Mouse (Mus musculus): ENCODE data around the gene Hoxd8. TPM values are rescaled to one million over a fixed set of nuclear protein-coding genes. Genes with fewer than 3 reads are reported as not detected.

Hoxd8 gene
- polyA plus RNA-seq (2012; rRNA removed; ENCODE audit: low replicate concordance) = 0.49 and 3.7 TPM in 2 replicates

DNA sequence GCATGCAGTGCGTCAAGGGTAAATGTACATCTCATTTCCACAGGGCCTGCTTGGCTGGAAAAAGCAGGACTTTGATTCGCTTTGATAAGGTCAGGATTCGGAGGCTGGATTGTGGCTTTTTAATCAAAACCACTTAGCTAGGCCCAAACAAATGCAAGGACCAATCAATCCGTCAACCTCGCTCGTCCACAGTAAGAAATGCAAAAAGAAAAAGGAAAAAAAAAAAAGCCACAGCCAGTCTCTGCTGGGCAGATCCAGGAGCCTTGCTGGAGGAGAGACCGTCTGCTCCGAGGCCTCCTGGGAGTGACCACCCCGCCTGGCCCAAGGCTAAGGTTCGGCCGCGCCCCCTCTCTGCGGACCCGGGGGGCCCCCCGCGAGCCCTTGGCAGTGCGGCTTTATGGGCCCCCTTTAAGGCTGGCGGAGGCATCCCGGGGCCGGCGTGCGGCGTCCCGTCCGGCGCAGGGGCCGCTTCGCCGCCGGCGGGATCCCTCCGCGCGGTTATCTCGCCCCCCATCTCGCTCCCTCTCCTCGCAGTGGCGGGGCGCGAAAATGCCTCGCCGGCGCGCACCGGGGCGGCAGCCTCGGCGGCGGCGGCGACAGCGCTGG is at the start of gene Hoxd8:
Gene Hoxd8, plus strand, starts transcription at position 223 of the 606 bp plus-strand sequence.

DNA sequence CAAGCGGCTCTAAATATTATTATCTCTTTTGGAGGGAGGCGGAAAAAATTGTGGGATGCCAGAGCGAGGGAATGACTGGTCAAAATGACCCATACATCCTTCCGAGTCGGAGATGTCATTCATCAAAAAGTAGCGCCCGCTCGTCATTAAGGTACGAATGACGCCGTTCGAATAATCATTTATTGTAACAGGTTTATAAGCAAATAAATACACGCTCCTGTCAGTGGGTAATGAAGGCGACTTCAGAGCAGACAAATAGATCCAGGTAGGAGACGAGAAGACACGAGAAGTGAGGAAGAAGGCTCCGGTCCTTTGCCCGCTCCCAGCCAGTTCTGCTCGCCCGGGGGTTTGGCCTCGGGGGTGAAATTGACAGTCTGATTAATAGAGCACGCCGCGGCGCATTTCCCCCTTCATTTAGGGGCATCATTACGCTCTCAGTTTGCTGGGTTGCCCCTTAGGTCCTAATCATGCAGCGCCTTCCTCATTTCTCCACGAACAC is 44.9 kb upstream of the Hoxd8 start, which contains the start of gene Evx2:
Gene Evx2, minus strand, starts transcription at position 51 of the 499 bp plus-strand sequence.

DNA sequence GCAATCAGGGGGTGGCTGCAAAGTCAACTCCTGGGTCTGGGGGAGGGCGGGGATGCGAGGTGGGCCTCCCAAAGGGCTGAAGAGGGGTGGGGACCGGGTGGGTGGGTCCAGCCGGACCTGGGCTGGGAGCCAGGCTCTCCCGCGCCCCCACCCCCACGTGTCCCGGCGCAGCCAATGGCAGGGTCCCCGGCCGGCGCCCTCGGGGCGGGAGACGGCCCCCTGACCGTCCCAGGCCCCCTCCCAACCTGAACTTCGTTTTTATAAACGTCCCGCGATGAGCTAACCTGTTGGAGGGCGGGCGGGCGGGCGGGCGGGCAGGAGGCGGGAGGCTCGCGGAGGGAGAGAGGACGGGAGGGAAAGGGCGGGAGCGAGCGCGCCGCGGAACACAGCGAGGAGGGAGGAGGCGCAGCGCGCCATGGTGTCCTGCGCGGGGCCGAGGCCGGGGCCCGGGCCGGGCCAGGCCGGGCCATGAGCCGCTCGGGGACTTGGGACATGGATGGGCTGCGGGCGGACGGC is 36.5 kb upstream of the Hoxd8 start, which contains the start of gene Hoxd13:
Gene Hoxd13, plus strand, starts transcription at position 469 of the 516 bp plus-strand sequence.

DNA sequence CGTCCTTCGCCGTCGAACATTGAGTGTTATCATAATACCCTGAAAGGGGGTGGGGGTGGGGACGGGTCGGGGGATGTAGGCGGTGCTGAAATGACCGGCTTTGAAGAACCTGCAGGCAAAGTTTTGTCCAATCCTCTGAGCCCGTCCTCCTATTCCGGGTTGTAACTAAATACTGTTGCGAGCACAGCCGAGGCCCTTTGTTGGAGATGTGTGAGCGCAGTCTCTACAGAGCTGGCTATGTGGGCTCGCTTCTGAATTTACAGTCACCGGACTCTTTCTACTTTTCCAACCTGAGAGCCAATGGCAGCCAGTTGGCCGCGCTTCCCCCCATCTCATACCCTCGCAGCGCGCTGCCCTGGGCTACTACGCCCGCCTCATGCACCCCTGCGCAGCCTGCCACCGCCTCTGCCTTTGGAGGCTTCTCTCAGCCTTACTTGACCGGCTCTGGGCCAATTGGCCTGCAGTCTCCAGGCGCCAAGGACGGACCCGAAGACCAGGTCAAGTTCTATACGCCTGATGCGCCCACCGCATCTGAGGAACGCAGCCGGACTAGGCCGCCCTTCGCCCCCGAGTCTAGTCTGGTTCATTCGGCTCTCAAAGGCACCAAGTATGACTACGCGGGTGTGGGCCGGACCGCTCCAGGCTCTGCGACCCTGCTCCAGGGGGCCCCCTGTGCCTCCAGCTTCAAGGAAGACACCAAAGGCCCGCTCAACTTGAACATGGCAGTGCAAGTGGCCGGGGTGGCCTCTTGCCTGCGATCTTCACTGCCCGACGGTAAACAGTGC is 29.3 kb upstream of the Hoxd8 start, which contains the start of gene Hoxd12:
Gene Hoxd12, plus strand, starts transcription at position 133 of the 785 bp plus-strand sequence.

DNA sequence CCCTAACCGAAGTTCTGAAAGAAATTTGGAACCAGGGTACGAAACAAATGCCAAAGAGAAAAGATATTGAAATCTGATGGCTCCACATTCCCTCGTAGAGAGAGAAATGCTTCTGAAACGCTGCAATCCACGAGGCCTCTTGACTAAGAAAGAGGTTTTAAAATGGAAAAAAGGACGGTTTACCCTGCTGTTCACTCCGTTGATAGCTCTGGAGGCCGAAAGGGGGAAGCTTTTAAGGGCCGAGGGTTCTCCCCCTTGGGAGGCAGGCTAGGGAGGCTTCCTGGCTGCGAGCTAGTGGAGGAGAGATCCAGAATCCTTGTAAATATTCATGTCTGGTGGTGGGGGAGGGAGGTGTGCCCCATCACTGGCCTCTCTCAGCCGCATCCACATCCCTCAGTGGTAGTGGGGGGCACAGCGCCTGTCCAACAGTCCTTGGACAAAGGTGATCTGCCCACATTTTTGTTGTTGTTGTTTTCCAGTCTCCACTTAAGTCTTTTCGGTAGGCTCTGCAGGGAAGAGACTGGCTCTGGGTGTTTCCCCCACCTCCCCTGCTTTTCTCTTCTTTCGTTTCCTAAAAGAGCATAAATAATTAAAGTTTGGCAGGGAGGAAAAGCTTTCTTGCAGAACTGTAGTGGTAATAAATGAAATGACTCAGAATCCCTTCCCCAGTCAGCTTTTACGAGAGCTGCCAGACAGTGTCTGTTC is 25.4 kb upstream of the Hoxd8 start, which contains the start of gene Hoxd11:
Gene Hoxd11, plus strand, starts transcription at position 667 of the 705 bp plus-strand sequence.

DNA sequence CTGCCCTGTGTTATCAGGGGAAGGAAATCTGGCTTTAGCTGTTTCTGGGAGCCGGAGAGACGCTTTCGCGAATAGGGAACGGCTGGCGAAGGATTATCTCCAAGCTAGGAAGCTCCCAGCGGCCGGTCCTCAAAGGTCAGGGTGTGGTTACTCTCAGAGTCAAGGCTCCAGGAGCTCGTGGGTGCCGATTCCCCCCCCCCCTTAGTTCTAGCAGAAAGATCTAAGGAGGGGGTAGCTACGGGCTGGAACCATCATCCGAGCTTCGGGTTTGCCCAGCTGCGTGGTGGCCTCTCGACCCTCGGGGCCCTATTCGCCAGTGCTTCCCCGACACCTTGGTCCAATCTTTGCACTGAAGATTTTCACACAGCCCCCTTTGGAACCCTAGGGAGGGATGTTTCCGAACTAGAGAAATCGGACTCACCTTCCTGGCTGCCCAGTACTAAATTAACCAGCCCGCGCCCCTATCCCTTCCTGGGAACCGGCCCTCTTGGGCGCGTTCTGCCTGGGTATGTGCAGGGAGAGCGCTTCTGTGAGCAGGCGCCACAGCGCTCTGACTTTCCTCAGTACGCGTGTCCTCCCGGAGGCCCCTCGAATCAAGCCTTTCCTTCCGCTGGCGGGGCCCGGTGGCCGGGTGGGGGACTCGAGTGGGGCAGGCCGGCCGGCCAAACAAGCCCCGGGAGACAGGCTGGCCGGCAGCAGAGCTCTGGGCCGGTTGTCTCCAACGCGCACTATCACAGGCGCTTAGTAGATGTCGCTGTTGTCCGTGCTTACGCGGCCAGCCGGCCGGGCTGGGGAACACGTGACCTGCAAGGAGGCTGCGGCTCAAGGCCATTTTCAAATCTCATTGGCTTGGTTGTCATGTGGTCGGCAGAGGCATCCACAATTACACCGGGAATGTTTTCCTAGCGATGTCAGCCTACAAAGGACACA is 13.1 kb upstream of the Hoxd8 start, which contains the start of gene Hoxd10:
Gene Hoxd10, plus strand, starts transcription at position 903 of the 930 bp plus-strand sequence.

DNA sequence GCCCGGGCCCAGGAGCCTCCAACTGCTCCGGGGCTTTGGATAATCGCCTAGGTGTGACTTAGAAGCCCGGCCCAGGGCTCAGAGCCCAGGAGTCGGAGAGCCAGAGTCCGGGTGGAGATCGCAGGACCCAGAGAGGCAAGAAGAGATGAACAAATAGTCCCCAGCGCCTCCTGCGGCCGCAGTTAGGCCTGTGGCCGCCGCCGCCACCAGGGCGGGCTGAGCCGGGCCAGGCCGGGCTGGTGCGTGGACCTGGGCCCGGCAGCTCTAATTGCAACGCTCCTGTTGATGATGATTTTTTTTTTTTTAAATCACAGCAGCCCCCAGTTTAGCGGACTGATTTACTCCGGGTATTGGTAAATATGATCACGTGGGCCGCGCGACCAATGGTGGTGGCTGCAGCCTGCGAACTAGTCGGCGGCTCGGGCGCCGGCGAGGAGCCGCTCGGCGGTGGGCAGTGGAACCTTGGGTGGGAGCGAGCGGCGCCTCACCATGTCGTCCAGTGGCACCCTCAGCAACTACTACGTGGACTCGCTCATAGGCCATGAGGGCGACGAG is 6.8 kb upstream of the Hoxd8 start, which contains the start of gene Hoxd9:
Gene Hoxd9, plus strand, starts transcription at position 161 of the 555 bp plus-strand sequence.

DNA sequence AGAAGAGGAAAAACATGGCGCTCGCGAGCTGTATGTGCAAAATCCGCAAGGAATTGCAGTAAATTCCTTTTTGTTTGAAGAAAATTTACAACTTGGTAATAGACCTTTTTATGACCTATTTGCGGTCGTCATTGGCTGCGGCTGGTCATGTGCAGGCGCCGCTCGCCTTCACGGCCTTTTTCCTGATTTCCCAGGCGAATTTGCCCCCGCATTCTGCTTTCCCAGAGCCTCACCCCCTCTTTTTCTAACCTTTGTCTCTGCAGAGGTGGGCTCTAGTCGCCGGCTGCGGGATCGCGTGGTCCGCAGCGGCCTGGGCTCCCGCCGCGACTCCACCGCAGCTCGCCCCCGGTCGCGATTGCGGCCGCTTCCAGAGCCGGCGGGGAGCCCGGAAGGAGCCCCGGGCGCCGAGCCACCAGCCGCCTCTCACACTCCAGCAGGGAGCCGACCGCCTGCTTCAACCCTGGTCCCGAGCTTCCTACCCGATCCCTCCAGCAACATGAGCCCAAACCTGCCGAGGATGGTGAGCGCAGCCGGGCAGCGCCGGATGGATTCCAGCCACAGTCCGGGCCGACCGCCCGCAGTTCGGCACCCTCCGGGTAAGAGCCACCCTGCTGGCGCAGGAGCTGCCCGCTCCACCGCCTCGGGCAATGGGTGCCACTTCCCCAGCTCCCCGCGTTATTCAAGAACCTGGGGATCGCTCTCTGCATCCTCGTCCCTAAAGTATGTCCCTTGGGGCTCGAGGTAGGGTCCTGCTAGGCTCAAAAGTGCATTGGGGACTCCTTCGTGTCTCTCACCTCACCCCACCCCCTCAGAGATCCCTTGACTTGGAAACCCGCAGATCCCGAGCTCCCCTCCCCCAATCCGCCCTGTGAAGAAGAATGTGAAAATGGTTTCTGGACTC is 7.6 kb downstream of the Hoxd8 start, which contains the start of the genes Hoxd3 and Hoxd4:
Gene Hoxd3, plus strand, starts transcription at position 207 of the 901 bp plus-strand sequence.
Gene Hoxd4, plus strand, starts transcription at position 209 of the 901 bp plus-strand sequence.

DNA sequence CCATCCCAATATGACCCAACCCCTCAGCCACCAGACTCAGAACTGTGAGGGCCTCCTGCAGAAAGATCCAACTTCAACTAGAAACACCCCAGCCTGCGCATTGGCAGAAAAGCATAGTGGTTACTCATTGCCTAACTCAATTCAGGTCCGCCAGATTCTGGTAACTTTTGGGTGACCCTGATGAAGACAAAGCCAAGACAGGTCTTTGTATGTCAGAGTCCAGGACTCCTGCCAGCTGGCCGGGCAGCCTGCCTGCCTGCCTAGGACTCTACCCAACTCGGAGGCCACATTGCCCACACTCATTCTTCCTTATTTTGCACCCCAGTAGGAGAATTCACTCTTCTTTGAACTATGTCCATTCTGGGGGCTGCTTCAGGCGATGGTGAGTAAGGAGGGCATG is 22.1 kb downstream of the Hoxd8 start, which contains the start of gene Gm28230:
Gene Gm28230, plus strand, starts transcription at position 178 of the 400 bp plus-strand sequence.

Other genes with a start within 250 kb of the Hoxd8 start
- 2.2 and 3.4 TPM in 2 replicates for gene Lnpk, start 125.2 kb upstream of the Hoxd8 start, polyA plus RNA-seq (2012; rRNA removed; ENCODE audit: low replicate concordance)
- not detected in 2 replicates for gene Evx2, start 45.1 kb upstream of the Hoxd8 start, polyA plus RNA-seq (2012; rRNA removed; ENCODE audit: low replicate concordance)
- gene Hoxd13, start 36.3 kb upstream of the Hoxd8 start, polyA plus RNA-seq (2012; rRNA removed; ENCODE audit: low replicate concordance) = not detected in 2 replicates
- not detected in 2 replicates for gene Hoxd12, start 29.6 kb upstream of the Hoxd8 start, polyA plus RNA-seq (2012; rRNA removed; ENCODE audit: low replicate concordance)
- gene Hoxd11, start 25.1 kb upstream of the Hoxd8 start, polyA plus RNA-seq (2012; rRNA removed; ENCODE audit: low replicate concordance) = not detected in 2 replicates
- gene Hoxd10, start 12.7 kb upstream of the Hoxd8 start, polyA plus RNA-seq (2012; rRNA removed; ENCODE audit: low replicate concordance) = not detected in 2 replicates
- 0.11 and 0.49 TPM in 2 replicates for gene Hoxd9, start 6.9 kb upstream of the Hoxd8 start, polyA plus RNA-seq (2012; rRNA removed; ENCODE audit: low replicate concordance)
- 0.56 and 0.64 TPM in 2 replicates for gene Hoxd3, start 7.3 kb downstream of the Hoxd8 start, polyA plus RNA-seq (2012; rRNA removed; ENCODE audit: low replicate concordance)
- gene Hoxd4, start 7.3 kb downstream of the Hoxd8 start, polyA plus RNA-seq (2012; rRNA removed; ENCODE audit: low replicate concordance) = 2.0 and 4.0 TPM in 2 replicates
- 0.07 and 0.09 TPM in 2 replicates for gene Gm28230, start 22.1 kb downstream of the Hoxd8 start, polyA plus RNA-seq (2012; rRNA removed; ENCODE audit: low replicate concordance)
- not detected in 2 replicates for gene Hoxd1, start 58.4 kb downstream of the Hoxd8 start, polyA plus RNA-seq (2012; rRNA removed; ENCODE audit: low replicate concordance)
- gene Mtx2, start 121.2 kb downstream of the Hoxd8 start, polyA plus RNA-seq (2012; rRNA removed; ENCODE audit: low replicate concordance) = 76.8 and 113 TPM in 2 replicates